Mouse (Mus musculus): ENCODE measurements at regions not wholly inside any gene's neighbourhood (a gene's known extent, or its start where the extent isn't known, plus 50 kb on each side); places are given as distances from the start of the nearest gene placed in this dataset.

- 43% methylated on average over 8 of the region's 8 CpGs for WGBS
- ATAC-seq (ENCODE audit: low read depth), result no peak; the same call in 1 of the 2 replicates
These were observed 470.4 kb upstream of the Mgmt start for GRCm38 (mm10) chr7:136423846-136424531.

GRCm38 (mm10) chr7:136427164-136427563 is 467.2 kb upstream of the Mgmt start:
- H3K9ac ChIP-seq (ENCODE audit: low read length), result no peak overlapping the region
- ATAC-seq (ENCODE audit: low read depth), result no peak
- H3K27me3 ChIP-seq (ENCODE audit: control insufficient read depth, insufficient read depth, low read depth, low read length), result no peaks in the 10 kb centered on the region
- no peaks in the 10 kb centered on the region for H3K9me3 ChIP-seq (ENCODE audit: control insufficient read depth, low read length)
- no peaks in the 10 kb centered on the region for H3K36me3 ChIP-seq (ENCODE audit: control insufficient read depth, insufficient read depth, low read length)
- WGBS, result 77% methylated on average over 4 of the region's 4 CpGs
- H3K4me1 ChIP-seq (replicated peaks; ENCODE audit: control insufficient read depth, insufficient read depth, low read length), result no peaks in the 10 kb centered on the region
- H3K4me2 ChIP-seq (ENCODE audit: low read depth, low read length), result no peak overlapping the region
- H3K4me3 ChIP-seq (ENCODE audit: low read length), result no peak overlapping the region
- no peak overlapping the region for H3K27ac ChIP-seq (ENCODE audit: low read length)

More at GRCm38 (mm10) chr7:136423846-136424531, 470.4 kb upstream of the Mgmt start:
- no peak overlapping the region for H3K27ac ChIP-seq (ENCODE audit: low read length)
- H3K27me3 ChIP-seq (ENCODE audit: control insufficient read depth, insufficient read depth, low read depth, low read length), result no peaks in the 10 kb centered on the region; the same call in 1 of the 2 replicates
- H3K9me3 ChIP-seq (ENCODE audit: control insufficient read depth, low read length), result no peaks in the 10 kb centered on the region
- H3K4me1 ChIP-seq (replicated peaks; ENCODE audit: control insufficient read depth, insufficient read depth, low read length), result no peaks in the 10 kb centered on the region
- no peaks in the 10 kb centered on the region for H3K36me3 ChIP-seq (ENCODE audit: control insufficient read depth, insufficient read depth, low read length)
- no peak overlapping the region for H3K9ac ChIP-seq (ENCODE audit: low read length)
- no peak overlapping the region for H3K4me3 ChIP-seq (ENCODE audit: low read length)
- no peak overlapping the region for H3K4me2 ChIP-seq (ENCODE audit: low read depth, low read length)

GRCm38 (mm10) chr7:136430085-136431011 is 464.1 kb upstream of the Mgmt start:
- Histone ChIP-seq H3K36me3 (ENCODE audit: control insufficient read depth, insufficient read depth, low read length) (no peaks in the 10 kb centered on the region), H3K4me2 (ENCODE audit: low read depth, low read length) (no peak overlapping the region), H3K4me1 (replicated peaks; ENCODE audit: control insufficient read depth, insufficient read depth, low read length) (no peaks in the 10 kb centered on the region), H3K4me3 (ENCODE audit: low read length) (no peak overlapping the region), H3K9ac (ENCODE audit: low read length) (no peak overlapping the region), H3K9me3 (ENCODE audit: control insufficient read depth, low read length) (no peaks in the 10 kb centered on the region), H3K27ac (ENCODE audit: low read length) (no peak overlapping the region), H3K27me3 (ENCODE audit: control insufficient read depth, insufficient read depth, low read depth, low read length) (no peaks in the 10 kb centered on the region; the same call in 1 of the 2 replicates)
- 61% methylated on average over 21 of the region's 21 CpGs for WGBS
- peak; percentile 67 for ATAC-seq (ENCODE audit: low read depth)

- H3K4me2 ChIP-seq (ENCODE audit: low read depth, low read length), result no peak overlapping the region
- no peak for ATAC-seq (ENCODE audit: low read depth)
- no peak overlapping the region for H3K27ac ChIP-seq (ENCODE audit: low read length)
- no peak overlapping the region for H3K9ac ChIP-seq (ENCODE audit: low read length)
- H3K4me1 ChIP-seq (replicated peaks; ENCODE audit: control insufficient read depth, insufficient read depth, low read length), result no peaks in the 10 kb centered on the region
- no peaks in the 10 kb centered on the region for H3K36me3 ChIP-seq (ENCODE audit: control insufficient read depth, insufficient read depth, low read length)
- H3K9me3 ChIP-seq (ENCODE audit: control insufficient read depth, low read length), result no peaks in the 10 kb centered on the region
- no peak overlapping the region for H3K4me3 ChIP-seq (ENCODE audit: low read length)
- H3K27me3 ChIP-seq (ENCODE audit: control insufficient read depth, insufficient read depth, low read depth, low read length), result no peaks in the 10 kb centered on the region; the same call in 1 of the 2 replicates
- 76% methylated on average over 3 of the region's 3 CpGs for WGBS
These were observed 460.7 kb upstream of the Mgmt start for GRCm38 (mm10) chr7:136433699-136434098.

GRCm38 (mm10) chr7:136434510-136434909 is 459.9 kb upstream of the Mgmt start:
- Histone ChIP-seq H3K4me3 (ENCODE audit: low read length) (no peak overlapping the region), H3K4me2 (ENCODE audit: low read depth, low read length) (no peak overlapping the region), H3K27me3 (ENCODE audit: control insufficient read depth, insufficient read depth, low read depth, low read length) (no peaks in the 10 kb centered on the region; the same call in 1 of the 2 replicates), H3K27ac (ENCODE audit: low read length) (no peak overlapping the region), H3K9ac (ENCODE audit: low read length) (no peak overlapping the region), H3K9me3 (ENCODE audit: control insufficient read depth, low read length) (no peaks in the 10 kb centered on the region), H3K36me3 (ENCODE audit: control insufficient read depth, insufficient read depth, low read length) (no peaks in the 10 kb centered on the region), H3K4me1 (replicated peaks; ENCODE audit: control insufficient read depth, insufficient read depth, low read length) (no peaks in the 10 kb centered on the region)
- 89% methylated on average over 13 of the region's 13 CpGs for WGBS
- ATAC-seq (ENCODE audit: low read depth), result no peak

GRCm38 (mm10) chr7:136443436-136443835 is 451.0 kb upstream of the Mgmt start:
- 79% methylated on average over 2 of the region's 2 CpGs for WGBS
- Histone ChIP-seq H3K27ac (ENCODE audit: low read length) (no peak overlapping the region), H3K36me3 (ENCODE audit: control insufficient read depth, insufficient read depth, low read length) (no peaks in the 10 kb centered on the region), H3K4me1 (replicated peaks; ENCODE audit: control insufficient read depth, insufficient read depth, low read length) (no peaks in the 10 kb centered on the region), H3K9me3 (ENCODE audit: control insufficient read depth, low read length) (no peaks in the 10 kb centered on the region), H3K4me2 (ENCODE audit: low read depth, low read length) (no peak overlapping the region), H3K9ac (ENCODE audit: low read length) (no peak overlapping the region), H3K4me3 (ENCODE audit: low read length) (no peak overlapping the region), H3K27me3 (ENCODE audit: control insufficient read depth, insufficient read depth, low read depth, low read length) (no peaks in the 10 kb centered on the region)
- ATAC-seq (ENCODE audit: low read depth), result no peak

GRCm38 (mm10) chr7:136445091-136445490 is 449.3 kb upstream of the Mgmt start:
- no peaks in the 10 kb centered on the region for H3K36me3 ChIP-seq (ENCODE audit: control insufficient read depth, insufficient read depth, low read length)
- H3K9ac ChIP-seq (ENCODE audit: low read length), result no peak overlapping the region
- H3K4me3 ChIP-seq (ENCODE audit: low read length), result no peak overlapping the region
- H3K27ac ChIP-seq (ENCODE audit: low read length), result no peak overlapping the region
- no peaks in the 10 kb centered on the region for H3K27me3 ChIP-seq (ENCODE audit: control insufficient read depth, insufficient read depth, low read depth, low read length)
- H3K4me2 ChIP-seq (ENCODE audit: low read depth, low read length), result no peak overlapping the region
- H3K9me3 ChIP-seq (ENCODE audit: control insufficient read depth, low read length), result no peaks in the 10 kb centered on the region
- 69% methylated on average over 6 of the region's 6 CpGs for WGBS
- ATAC-seq (ENCODE audit: low read depth), result no peak
- no peaks in the 10 kb centered on the region for H3K4me1 ChIP-seq (replicated peaks; ENCODE audit: control insufficient read depth, insufficient read depth, low read length)

- no peak overlapping the region for H3K27ac ChIP-seq (ENCODE audit: low read length)
- ATAC-seq (ENCODE audit: low read depth), result no peak
- no peaks in the 10 kb centered on the region for H3K9me3 ChIP-seq (ENCODE audit: control insufficient read depth, low read length)
- H3K27me3 ChIP-seq (ENCODE audit: control insufficient read depth, insufficient read depth, low read depth, low read length), result no peaks in the 10 kb centered on the region
- no peak overlapping the region for H3K4me3 ChIP-seq (ENCODE audit: low read length)
- H3K4me2 ChIP-seq (ENCODE audit: low read depth, low read length), result no peak overlapping the region
- H3K36me3 ChIP-seq (ENCODE audit: control insufficient read depth, insufficient read depth, low read length), result no peaks in the 10 kb centered on the region
- 89% methylated on average over 1 of the region's 1 CpGs for WGBS
- no peak overlapping the region for H3K9ac ChIP-seq (ENCODE audit: low read length)
- H3K4me1 ChIP-seq (replicated peaks; ENCODE audit: control insufficient read depth, insufficient read depth, low read length), result no peaks in the 10 kb centered on the region
These were observed 445.1 kb upstream of the Mgmt start for GRCm38 (mm10) chr7:136449286-136449685.

- Histone ChIP-seq H3K36me3 (ENCODE audit: control insufficient read depth, insufficient read depth, low read length) (no peaks in the 10 kb centered on the region), H3K9ac (ENCODE audit: low read length) (no peak overlapping the region), H3K27me3 (ENCODE audit: control insufficient read depth, insufficient read depth, low read depth, low read length) (no peaks in the 10 kb centered on the region), H3K9me3 (ENCODE audit: control insufficient read depth, low read length) (no peaks in the 10 kb centered on the region), H3K4me1 (replicated peaks; ENCODE audit: control insufficient read depth, insufficient read depth, low read length) (no peaks in the 10 kb centered on the region), H3K4me2 (ENCODE audit: low read depth, low read length) (no peak overlapping the region), H3K4me3 (ENCODE audit: low read length) (no peak overlapping the region), H3K27ac (ENCODE audit: low read length) (no peak overlapping the region)
- no peak for ATAC-seq (ENCODE audit: low read depth)
- WGBS, result 70% methylated on average over 8 of the region's 8 CpGs
These were observed 442.6 kb upstream of the Mgmt start for GRCm38 (mm10) chr7:136451672-136452361.
